Mouse (Mus musculus) central nervous system, embryonic 11.5 days (tissue): Measurements from ENCODE around the gene Dera. TPM values are rescaled to one million over a fixed set of nuclear protein-coding genes. Genes with fewer than 3 reads are reported as not detected.

Experiments used
- polyA plus RNA-seq: library from polyadenylated mRNA; depleted of rRNA; stranded (reverse); fragments of >200 nt; gene quantifications from 2 replicates; pipeline ENCODE4 v1.2.3, GENCODE M21; 2012; rRNA removed

Dera gene
- polyA plus RNA-seq: 18.7 and 25.5 TPM in 2 replicates

GRCm38 (mm10) chr6:137754056-137754856 lies at the start of gene Dera:
Gene Dera, plus strand, starts transcription at chr6:137754546.

GRCm38 (mm10) chr6:137734846-137735609 lies 19.3 kb upstream of the Dera start, which contains the start of gene Strap:
Gene Strap, plus strand, starts transcription at chr6:137735078.

Other genes starting within 250 kb of the Dera start
- gene Eps8, start 99.7 kb upstream of the Dera start, polyA plus RNA-seq: 4.8 and 4.9 TPM in 2 replicates
- 86.3 and 103 TPM in 2 replicates for gene Strap, start 19.5 kb upstream of the Dera start, polyA plus RNA-seq